Mouse (Mus musculus): ENCODE results near the gene Mif4gd. TPM values are rescaled to one million over a fixed set of nuclear protein-coding genes. Genes with fewer than 3 reads are reported as not detected.

Mif4gd gene
- total RNA-seq, 2 experiments from 2014 or later, result 46.0 to 55.0 TPM

- Histone ChIP-seq H3K27ac (peak overlapping the region; percentile 24), H3K4me3 (no peak overlapping the region)
- TF ChIP-seq CTCF (IDR thresholded peaks at IDR 0.05), result no peak
- intact Hi-C loops (cut with DNase I), result no loop called here
- peak; percentile 48 for DNase-seq
These were observed 4.1 kb upstream of the Mif4gd start for GRCm38 (mm10) chr11:115616893-115617292.

GRCm38 (mm10) chr11:115616371-115616770 lies 3.6 kb upstream of the Mif4gd start:
- Histone ChIP-seq H3K4me3 (no peak overlapping the region), H3K27ac (peak overlapping the region; percentile 38; the same call in 1 of the 2 replicates)
- TF ChIP-seq CTCF (IDR thresholded peaks at IDR 0.05), result no peak
- DNase-seq, result no peak
- intact Hi-C loops (cut with DNase I), result no loop called here

- Histone ChIP-seq H3K4me3 (no peak overlapping the region), H3K27ac (peak overlapping the region; percentile 48)
- no peak for DNase-seq
- intact Hi-C loops (cut with DNase I), result no loop called here
- TF ChIP-seq CTCF (IDR thresholded peaks at IDR 0.05), result no peak
These were observed 3.1 kb upstream of the Mif4gd start for GRCm38 (mm10) chr11:115615875-115616274.

GRCm38 (mm10) chr11:115615108-115615825 lies 2.5 kb upstream of the Mif4gd start:
- Histone ChIP-seq H3K27ac (peak overlapping the region; percentile 48), H3K4me3 (no peak overlapping the region)
- intact Hi-C loops (cut with DNase I), result no loop called here
- TF ChIP-seq CTCF (IDR thresholded peaks at IDR 0.05), result no peak
- DNase-seq, result no peak

GRCm38 (mm10) chr11:115614346-115615107 lies 1.8 kb upstream of the Mif4gd start:
- no peak for DNase-seq
- Histone ChIP-seq H3K27ac (peak overlapping the region; percentile 31; the same call in 1 of the 2 replicates), H3K4me3 (no peak overlapping the region)
- TF ChIP-seq CTCF (IDR thresholded peaks at IDR 0.05), result no peak
- intact Hi-C loops (cut with DNase I), result loop anchor here (5.0 kb wide), 2 partner anchors 77 to 132 kb away; partner anchors contain the start of gene Sumo2

GRCm38 (mm10) chr11:115613138-115613945 lies 573 bp upstream of the Mif4gd start:
- Histone ChIP-seq H3K27ac (peak overlapping the region; percentile 100), H3K4me3 (peak overlapping the region; percentile 94)
- intact Hi-C loops (cut with DNase I), result loop anchor here (5.0 kb wide), 2 partner anchors 76 to 131 kb away; partner anchors contain the start of gene Sumo2
- no peak for TF ChIP-seq CTCF (IDR thresholded peaks at IDR 0.05)
- no peak for DNase-seq

- H3K4me3 ChIP-seq, result peak overlapping the region; percentile 94
- peak overlapping the region; percentile 100 for H3K27ac ChIP-seq
- intact Hi-C loops (cut with DNase I), result loop anchor here (5.0 kb wide), 2 partner anchors 75 to 130 kb away; partner anchors contain the start of gene Sumo2
- TF ChIP-seq CTCF (IDR thresholded peaks at IDR 0.05), result peak; percentile 23; the same call in 1 of the 2 replicates
- peak; percentile 94 for DNase-seq
These were observed 735 bp downstream of the Mif4gd start for GRCm38 (mm10) chr11:115612059-115612409.

DNA sequence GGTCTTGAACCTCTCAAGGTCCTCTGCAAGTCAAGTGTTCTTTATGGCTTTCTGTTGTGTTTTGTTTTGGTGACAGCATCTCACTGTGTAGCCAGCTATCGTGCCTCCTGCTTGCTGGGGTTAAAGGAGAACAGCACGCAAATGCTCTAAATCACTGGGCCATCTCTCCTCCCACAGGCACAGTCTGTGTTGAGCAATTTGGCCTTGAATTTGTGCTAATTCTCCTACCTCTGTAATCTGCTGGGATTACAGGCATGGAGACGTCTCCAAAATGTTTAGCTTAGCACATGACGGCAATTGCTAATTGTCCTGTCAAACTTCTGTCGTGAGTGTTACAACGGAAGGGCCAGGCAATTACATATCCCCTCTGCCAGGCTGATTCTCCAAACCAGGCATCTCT lies 1.6 kb downstream of the Mif4gd start:
- no peak for DNase-seq
- peak overlapping the region; percentile 100; the same call in 1 of the 2 replicates for H3K27ac ChIP-seq
- TF ChIP-seq CTCF (IDR thresholded peaks at IDR 0.05), result no peak
- peak overlapping the region; percentile 94 for H3K4me3 ChIP-seq
- intact Hi-C loops (cut with DNase I), result loop anchor here (5.0 kb wide), 2 partner anchors 74 to 129 kb away; partner anchors contain the start of gene Sumo2

DNA sequence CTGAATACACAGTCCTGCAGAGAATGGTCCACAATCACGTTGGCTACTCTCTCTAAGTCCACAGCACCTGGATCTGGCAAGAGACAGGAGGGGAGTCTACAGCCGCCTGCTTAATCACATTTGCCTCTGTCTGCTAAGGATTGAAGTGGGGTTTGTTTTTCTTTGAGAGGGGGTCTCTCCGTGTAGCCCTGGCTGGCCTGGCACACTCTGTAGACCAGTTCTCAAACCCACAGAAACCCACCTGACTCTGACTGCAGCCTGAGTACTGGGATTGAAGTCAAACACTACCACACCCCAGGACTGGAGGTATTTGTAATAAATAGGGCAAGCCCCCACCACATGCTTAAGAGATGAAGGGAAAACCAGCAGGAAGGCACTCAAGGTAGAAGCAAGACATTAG lies 3.2 kb downstream of the Mif4gd start:
- Histone ChIP-seq H3K27ac (no peak overlapping the region), H3K4me3 (no peak overlapping the region)
- DNase-seq, result no peak
- no peak for TF ChIP-seq CTCF (IDR thresholded peaks at IDR 0.05)
- intact Hi-C loops (cut with DNase I), result loop anchor here (10.0 kb wide), 1 partner anchor 195 kb away; the partner anchor contains the start of gene Atp5h

- intact Hi-C loops (cut with DNase I), result loop anchor here (10.0 kb wide), 1 partner anchor 194 kb away; the partner anchor contains the start of gene Atp5h
- no peak for TF ChIP-seq CTCF (IDR thresholded peaks at IDR 0.05)
These were observed 4.1 kb downstream of the Mif4gd start for GRCm38 (mm10) chr11:115608421-115609399.

GRCm38 (mm10) chr11:115606733-115607132 lies 6.0 kb downstream of the Mif4gd start:
- intact Hi-C loops (cut with DNase I), result loop anchor here (10.0 kb wide), 1 partner anchor 192 kb away; the partner anchor contains the start of gene Atp5h
- H3K27ac ChIP-seq, result no peak overlapping the region
- TF ChIP-seq CTCF (IDR thresholded peaks at IDR 0.05), result no peak
- no peak for DNase-seq
- no peak overlapping the region for H3K4me3 ChIP-seq

More at GRCm38 (mm10) chr11:115608421-115609399, 4.1 kb downstream of the Mif4gd start:
- no peak overlapping the region for H3K4me3 ChIP-seq
- DNase-seq, result no peak
- no peak overlapping the region for H3K27ac ChIP-seq
